Mouse (Mus musculus) liver, embryonic 11.5 days (tissue): ENCODE data around the gene Sez6l2. TPM values are rescaled to one million over a fixed set of nuclear protein-coding genes. Genes with fewer than 3 reads are reported as not detected.

Experiments
- ATAC-seq: fragments of 200-750 bp; cut with Nextera tagmentation; replicated peaks from 2 replicates; pipeline ENCODE4 v1.8.0; 2017; ENCODE audit warnings: moderate number of reproducible peaks, mild to moderate bottlenecking, moderate TSS enrichment, moderate library complexity; ENCODE audit not compliant: low FRiP score
- DNase-seq: peaks from one replicate; pipeline ENCODE4 v3.0.0-alpha.2; 2017; ENCODE audit warnings: low spot score
- H3K27ac ChIP-seq: fragments of 300-500 bp; sonication (generic); 2 replicates; pipeline ENCODE4 v1.5.1; 2014; ENCODE audit warnings: mild to moderate bottlenecking, low read depth, low read length, control low read depth
- H3K27me3 ChIP-seq: fragments of 300-500 bp; sonication (generic); replicated peaks from 2 replicates; pipeline ENCODE4 v1.6.1; 2014; ENCODE audit warnings: low read length, mixed read lengths; ENCODE audit not compliant: control insufficient read depth, insufficient read depth
- H3K36me3 ChIP-seq: fragments of 300-500 bp; sonication (generic); 2 replicates; pipeline ENCODE4 v1.6.1; 2014; ENCODE audit warnings: mild to moderate bottlenecking, low read length, moderate library complexity, mixed read lengths; ENCODE audit not compliant: control insufficient read depth, insufficient read depth
- H3K4me1 ChIP-seq: fragments of 300-500 bp; sonication (generic); replicated peaks from 2 replicates; pipeline ENCODE4 v1.6.1; 2014; ENCODE audit warnings: low read length, mixed read lengths; ENCODE audit not compliant: control insufficient read depth, insufficient read depth
- H3K4me2 ChIP-seq: fragments of 300-500 bp; sonication (generic); 2 replicates; pipeline ENCODE4 v1.6.1; 2014; ENCODE audit warnings: mild to moderate bottlenecking, control low read depth, moderate library complexity
- H3K4me3 ChIP-seq: fragments of 300-500 bp; sonication (generic); 2 replicates; pipeline ENCODE4 v1.5.1; 2014; ENCODE audit warnings: low read depth, low read length, control low read depth
- H3K9ac ChIP-seq: fragments of 300-500 bp; sonication (generic); 2 replicates; pipeline ENCODE4 v1.6.1; 2014; ENCODE audit warnings: low read depth, low read length, control low read depth
- H3K9me3 ChIP-seq: fragments of 300-500 bp; sonication (generic); 2 replicates; pipeline ENCODE4 v1.6.1; 2016; ENCODE audit warnings: low read length, inconsistent platforms, mixed read lengths; ENCODE audit not compliant: control insufficient read depth
- WGBS: fragments of 180-500 bp; shearing (Covaris S2); extraction: QIAGEN DNeasy Blood & Tissue Kit; methylation state at CpG from one replicate; pipeline ENCODE4 v1.1.7; 2014; 5-methylcytosine and 5-hydroxymethylcytosine counted together
- polyA plus RNA-seq: library from polyadenylated mRNA; unstranded; fragments of >200 nt; fragmentation: Nextera tagmentation; extraction: Ambion mirVana; gene quantifications from 2 replicates; pipeline ENCODE4 v1.2.1, GENCODE M21; 2014

Sez6l2 gene
- polyA plus RNA-seq, 1 experiment from 2014 or later: 0.27 TPM

GRCm38 (mm10) chr7:127004122-127004875, 53.9 kb downstream of the Sez6l2 start:
- Histone ChIP-seq H3K4me1 (peaks cover 12% of the 10 kb centered on the region), H3K4me2 (no peak overlapping the region), H3K27me3 (no peaks in the 10 kb centered on the region), H3K9me3 (no peaks in the 10 kb centered on the region), H3K36me3 (no peaks in the 10 kb centered on the region), H3K9ac (no peak overlapping the region), H3K27ac (no peak overlapping the region), H3K4me3 (no peak overlapping the region)
- ATAC-seq: no peak
- no peak for DNase-seq
- WGBS: 82% methylated on average over 4 of the region's 4 CpGs

- Histone ChIP-seq H3K27me3 (no peaks in the 10 kb centered on the region), H3K4me1 (peaks cover 13% of the 10 kb centered on the region), H3K4me2 (no peak overlapping the region), H3K36me3 (no peaks in the 10 kb centered on the region), H3K9me3 (no peaks in the 10 kb centered on the region), H3K27ac (no peak overlapping the region), H3K9ac (no peak overlapping the region), H3K4me3 (no peak overlapping the region)
- WGBS: 83% methylated on average over 6 of the region's 6 CpGs
- ATAC-seq (no peak), DNase-seq (no peak)
Observed at GRCm38 (mm10) chr7:127007313-127008024, 57.1 kb downstream of the Sez6l2 start.

GRCm38 (mm10) chr7:127008239-127009019, 58.1 kb downstream of the Sez6l2 start:
- peak overlapping the region; percentile 52 for H3K4me2 ChIP-seq
- 38% methylated on average over 9 of the region's 9 CpGs for WGBS
- H3K36me3 ChIP-seq: peaks cover 3% of the 10 kb centered on the region; the same call in 1 of the 2 replicates
- no peaks in the 10 kb centered on the region for H3K9me3 ChIP-seq
- peak overlapping the region; percentile 95 for H3K27ac ChIP-seq
- H3K4me1 ChIP-seq: peaks cover 18% of the 10 kb centered on the region
- DNase-seq (peak; percentile 66), ATAC-seq (peak; percentile 93)
- H3K9ac ChIP-seq: peak overlapping the region; percentile 57
- no peaks in the 10 kb centered on the region for H3K27me3 ChIP-seq
- no peak overlapping the region for H3K4me3 ChIP-seq

- Histone ChIP-seq H3K4me1 (peaks cover 24% of the 10 kb centered on the region), H3K36me3 (peaks cover 7% of the 10 kb centered on the region; the same call in 1 of the 2 replicates), H3K9ac (peak overlapping the region; percentile 57), H3K4me2 (peak overlapping the region; percentile 33; the same call in 1 of the 2 replicates), H3K9me3 (no peaks in the 10 kb centered on the region), H3K4me3 (no peak overlapping the region), H3K27ac (peak overlapping the region; percentile 95), H3K27me3 (no peaks in the 10 kb centered on the region)
- DNase-seq (no peak), ATAC-seq (no peak)
- 84% methylated on average over 17 of the region's 17 CpGs for WGBS
Observed at GRCm38 (mm10) chr7:127009307-127010085, 59.1 kb downstream of the Sez6l2 start.

GRCm38 (mm10) chr7:127011051-127011450, 60.7 kb downstream of the Sez6l2 start:
- Histone ChIP-seq H3K27ac (0 out of 2 replicates have a peak overlapping the region, but pooled peaks have one; percentile 41), H3K4me1 (peaks cover 38% of the 10 kb centered on the region), H3K27me3 (no peaks in the 10 kb centered on the region), H3K4me3 (no peak overlapping the region), H3K9ac (no peak overlapping the region), H3K36me3 (peaks cover 13% of the 10 kb centered on the region), H3K9me3 (no peaks in the 10 kb centered on the region), H3K4me2 (no peak overlapping the region)
- WGBS: 96% methylated on average over 2 of the region's 2 CpGs
- DNase-seq: no peak
- no peak for ATAC-seq

GRCm38 (mm10) chr7:127011717-127012116, 61.4 kb downstream of the Sez6l2 start:
- no peak for DNase-seq
- Histone ChIP-seq H3K36me3 (peaks cover 13% of the 10 kb centered on the region), H3K27me3 (no peaks in the 10 kb centered on the region), H3K4me2 (no peak overlapping the region), H3K4me3 (no peak overlapping the region), H3K27ac (no peak overlapping the region), H3K9ac (no peak overlapping the region), H3K9me3 (no peaks in the 10 kb centered on the region), H3K4me1 (peaks cover 38% of the 10 kb centered on the region)
- ATAC-seq: no peak
- 74% methylated on average over 2 of the region's 2 CpGs for WGBS

GRCm38 (mm10) chr7:127012374-127012773, 62.0 kb downstream of the Sez6l2 start:
- Histone ChIP-seq H3K4me2 (no peak overlapping the region), H3K4me3 (no peak overlapping the region), H3K27me3 (no peaks in the 10 kb centered on the region), H3K36me3 (peaks cover 13% of the 10 kb centered on the region), H3K9me3 (no peaks in the 10 kb centered on the region), H3K9ac (no peak overlapping the region), H3K27ac (no peak overlapping the region), H3K4me1 (peaks cover 38% of the 10 kb centered on the region)
- 81% methylated on average over 6 of the region's 6 CpGs for WGBS
- no peak for DNase-seq
- ATAC-seq: no peak

GRCm38 (mm10) chr7:127012845-127013244, 62.5 kb downstream of the Sez6l2 start:
- no peak overlapping the region for H3K27ac ChIP-seq
- H3K4me2 ChIP-seq: no peak overlapping the region
- H3K9me3 ChIP-seq: no peaks in the 10 kb centered on the region
- peaks cover 13% of the 10 kb centered on the region for H3K36me3 ChIP-seq
- H3K4me3 ChIP-seq: no peak overlapping the region
- H3K4me1 ChIP-seq: peaks cover 41% of the 10 kb centered on the region
- no peak for ATAC-seq
- no peak for DNase-seq
- no peaks in the 10 kb centered on the region for H3K27me3 ChIP-seq
- no peak overlapping the region for H3K9ac ChIP-seq
- WGBS: 91% methylated on average over 10 of the region's 10 CpGs
